Mouse (Mus musculus) left cerebral cortex, adult 2 months (tissue): ENCODE measurements around the gene Phlpp1. TPM values are rescaled to one million over a fixed set of nuclear protein-coding genes. Genes with fewer than 3 reads are reported as not detected.

Experiments
- DNase-seq, 2 experiments: peaks; one replicate each; pipeline ENCODE4 v3.0.0; 2021 to 2022; ENCODE audit warnings: low spot score in 2 of 2, mixed read lengths in 1 of 2; ENCODE audit errors: extremely low spot score in 1 of 2
- H3K27ac ChIP-seq: fragments of 200-600 bp; 2 replicates; pipeline ENCODE4 v1.8.1; 2022
- H3K4me3 ChIP-seq: fragments of 200-600 bp; 2 replicates; pipeline ENCODE4 v1.8.1; 2022
- CTCF ChIP-seq: fragments of 200-600 bp; IDR thresholded peaks from 2 replicates; pipeline ENCODE4 v1.8.1; 2022; ENCODE audit warnings: antibody characterized with exemption, mild to moderate bottlenecking, moderate library complexity
- intact Hi-C: fragments of 180-260 bp; cut with DNase I; formaldehyde crosslinking; loops from one replicate; pipeline ENCODE4 v1.15.1; 2025
- total RNA-seq, 2 experiments: library from RNA; stranded (reverse); gene quantifications; 2 replicates each; pipeline ENCODE4 v1.2.3; 2021

The Phlpp1 gene
- total RNA-seq, 2 experiments from 2014 or later, result 63.1 to 68.4 TPM

- no peak for DNase-seq
- intact Hi-C loops, result no loop called here
Observed at GRCm38 (mm10) chr1:106342100-106342499, 170.5 kb downstream of the Phlpp1 start.

DNA sequence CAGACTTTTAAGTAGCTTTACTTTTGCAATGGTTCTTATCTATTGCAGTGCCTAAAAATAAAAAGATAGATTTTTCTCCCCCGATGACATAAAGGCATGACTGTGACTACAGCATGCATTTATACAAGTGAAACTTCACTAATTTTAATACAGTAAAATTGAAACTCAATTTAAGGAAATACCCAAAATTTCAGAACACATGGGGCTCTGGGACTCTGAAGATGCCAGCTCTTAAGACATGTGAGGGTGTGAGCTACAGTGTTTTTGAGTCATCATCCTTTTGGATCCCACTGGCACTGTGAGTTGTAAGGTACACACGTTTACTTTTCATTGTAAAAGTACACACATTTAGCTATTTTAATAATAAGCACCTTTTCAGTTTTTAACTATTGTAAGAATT lies 173.7 kb downstream of the Phlpp1 start:
- no peak overlapping the region for H3K27ac ChIP-seq
- DNase-seq, result no peak
- no peak for TF ChIP-seq CTCF
- intact Hi-C loops, result no loop called here
- no peak overlapping the region for H3K4me3 ChIP-seq

More at GRCm38 (mm10) chr1:106342100-106342499, 170.5 kb downstream of the Phlpp1 start:
- no peak for TF ChIP-seq CTCF
- no peak overlapping the region for H3K4me3 ChIP-seq
- no peak overlapping the region for H3K27ac ChIP-seq

DNA sequence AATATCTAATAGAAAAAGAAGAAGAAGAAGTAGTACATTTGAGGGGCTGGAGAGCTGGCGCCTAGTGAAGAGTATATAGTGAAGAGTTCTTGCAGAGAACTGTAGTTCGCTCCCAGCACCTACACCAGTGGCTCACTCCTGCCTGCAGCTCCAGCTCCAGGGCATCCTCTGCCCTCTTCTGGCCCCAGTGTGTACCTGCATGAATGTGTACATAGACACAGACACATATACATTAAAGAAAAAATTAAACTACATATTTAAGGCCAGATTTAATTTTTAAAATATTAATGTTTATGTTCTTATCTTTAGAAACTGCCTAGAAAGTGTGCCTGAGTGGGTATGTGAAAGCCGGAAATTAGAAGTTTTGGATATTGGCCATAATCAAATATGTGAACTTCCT lies 175.2 kb downstream of the Phlpp1 start:
- intact Hi-C loops, result no loop called here
- no peak for DNase-seq
- Histone ChIP-seq H3K4me3 (no peak overlapping the region), H3K27ac (no peak overlapping the region)
- peak; percentile 24 for TF ChIP-seq CTCF

DNA sequence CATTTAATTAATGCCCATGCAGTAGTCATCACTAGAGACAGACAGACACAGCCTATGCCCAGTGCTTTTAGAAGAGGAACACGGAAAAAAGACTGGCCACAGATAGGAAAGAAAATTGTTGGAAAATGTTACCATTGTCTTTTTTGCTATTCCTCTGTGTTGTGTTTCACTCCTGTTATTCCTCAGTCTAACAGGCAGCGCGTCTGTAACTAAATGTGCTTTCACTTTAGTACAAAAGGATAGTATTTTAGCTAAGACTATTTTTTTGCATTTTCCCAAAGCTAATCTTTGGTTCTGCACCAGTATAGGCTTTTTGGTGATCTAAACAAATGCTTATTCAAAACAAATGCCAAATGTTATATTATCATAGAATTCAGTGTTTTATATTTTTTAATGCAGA lies 177.6 kb downstream of the Phlpp1 start:
- Histone ChIP-seq H3K27ac (no peak overlapping the region), H3K4me3 (no peak overlapping the region)
- intact Hi-C loops, result no loop called here
- TF ChIP-seq CTCF, result no peak
- DNase-seq, result no peak

GRCm38 (mm10) chr1:106351512-106351911 lies 180.0 kb downstream of the Phlpp1 start:
- no peak for DNase-seq
- intact Hi-C loops, result no loop called here
- TF ChIP-seq CTCF, result no peak

DNA sequence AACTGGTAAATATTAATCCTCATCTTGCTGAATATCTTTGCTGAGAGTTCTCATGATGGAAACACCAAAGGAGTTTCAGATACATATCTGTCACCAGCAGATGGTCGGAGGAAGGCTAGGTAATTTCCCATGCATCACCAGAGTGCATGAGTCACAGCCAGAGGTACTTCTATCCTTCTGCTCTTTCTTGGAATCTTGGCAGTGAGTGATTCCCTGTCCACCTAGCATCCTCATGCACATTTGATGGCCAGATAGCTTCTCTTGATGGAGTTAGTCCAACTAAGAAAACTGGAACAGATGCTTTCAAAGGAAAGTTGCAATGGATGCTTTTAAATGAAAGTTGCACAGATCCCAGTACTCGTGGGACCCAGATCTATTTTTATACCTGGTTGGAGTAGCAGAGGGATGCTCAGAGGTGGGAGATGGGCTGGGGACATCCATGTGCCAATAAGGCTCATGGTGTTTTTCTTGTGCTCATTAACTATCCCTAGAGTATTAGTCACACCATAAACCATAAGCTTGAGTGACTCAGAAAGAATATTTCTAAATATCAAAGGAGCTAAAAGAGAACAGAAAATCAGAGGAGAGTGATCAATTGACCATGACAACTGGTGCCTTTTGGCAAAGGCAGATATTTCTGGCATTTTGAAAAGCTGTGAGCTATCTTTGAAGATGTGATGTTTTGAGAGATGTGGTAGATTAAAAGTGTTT lies 181.4 kb downstream of the Phlpp1 start:
- intact Hi-C loops, result loop anchor here (1.0 kb wide), 1 partner anchor 181 kb away; no protein-coding TSS in a partner anchor
- H3K27ac ChIP-seq, result peak overlapping the region; percentile 40; the same call in 1 of the 2 replicates
- H3K4me3 ChIP-seq, result no peak overlapping the region
- TF ChIP-seq CTCF, result no peak
- DNase-seq, result no peak

More at GRCm38 (mm10) chr1:106351512-106351911, 180.0 kb downstream of the Phlpp1 start:
- Histone ChIP-seq H3K4me3 (no peak overlapping the region), H3K27ac (no peak overlapping the region)

- H3K4me3 ChIP-seq, result no peak overlapping the region
- peak overlapping the region; percentile 59 for H3K27ac ChIP-seq
- intact Hi-C loops, result no loop called here
- TF ChIP-seq CTCF, result no peak
- no peak for DNase-seq
Observed at GRCm38 (mm10) chr1:106353993-106354392, 182.4 kb downstream of the Phlpp1 start.

DNA sequence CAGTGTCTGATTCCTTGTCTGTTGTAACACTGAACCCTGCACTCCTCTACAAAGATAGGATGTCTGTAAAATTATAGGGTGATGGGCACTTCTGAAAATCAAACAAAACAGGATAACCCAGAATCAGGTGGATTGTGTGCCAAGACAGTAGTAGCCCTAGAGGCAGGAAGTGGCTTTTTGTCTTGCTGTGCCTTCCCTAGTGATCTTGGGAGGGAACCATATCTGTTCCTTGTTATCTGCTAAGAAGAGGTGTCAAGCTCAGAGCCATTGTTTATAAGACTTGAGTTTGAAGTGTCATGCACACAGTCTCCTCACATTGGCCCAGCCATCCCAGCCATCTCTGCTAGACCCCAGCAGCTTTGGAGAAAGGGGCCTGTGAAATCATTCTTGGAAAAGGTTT lies 187.9 kb downstream of the Phlpp1 start:
- intact Hi-C loops, result no loop called here
- no peak for TF ChIP-seq CTCF
- Histone ChIP-seq H3K27ac (no peak overlapping the region), H3K4me3 (no peak overlapping the region)
- DNase-seq, result no peak

DNA sequence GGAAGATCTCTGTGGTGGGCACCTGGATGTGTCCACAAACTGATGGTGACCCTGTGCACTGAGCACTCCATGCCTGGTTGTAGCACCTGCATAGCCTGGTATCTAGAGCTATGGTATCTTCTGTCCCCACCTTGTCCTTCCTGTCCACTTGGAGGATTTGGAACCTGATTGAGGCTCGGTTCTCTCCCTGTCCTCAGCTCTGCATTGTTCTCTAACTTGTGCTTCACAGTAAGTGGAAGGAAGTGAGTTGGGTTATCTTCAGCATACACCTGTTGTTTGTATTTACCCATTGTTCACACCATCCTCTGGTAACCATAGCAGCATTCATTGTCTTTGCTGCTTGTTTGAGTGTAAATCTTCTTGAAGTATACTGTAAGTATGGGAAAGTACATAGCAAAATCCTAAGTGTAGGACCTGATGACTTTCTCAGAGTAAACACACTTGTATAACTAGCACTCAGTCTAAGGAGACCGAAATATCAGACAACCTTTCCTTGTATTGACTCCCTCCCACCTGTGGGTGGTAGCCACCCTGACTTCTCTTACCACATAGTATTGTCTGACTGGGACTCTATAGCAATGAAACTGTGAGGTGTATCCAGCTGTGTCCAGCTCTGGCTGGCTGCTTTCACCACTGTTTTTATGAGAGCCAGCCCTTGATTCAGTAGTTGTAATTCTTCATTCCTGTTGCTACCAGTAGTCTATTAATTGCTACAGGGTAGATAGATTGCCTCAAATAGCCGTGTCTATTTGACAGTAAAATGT lies 191.5 kb downstream of the Phlpp1 start:
- no peak overlapping the region for H3K27ac ChIP-seq
- H3K4me3 ChIP-seq, result no peak overlapping the region
- no peak for TF ChIP-seq CTCF
- intact Hi-C loops, result no loop called here
- no peak for DNase-seq

DNA sequence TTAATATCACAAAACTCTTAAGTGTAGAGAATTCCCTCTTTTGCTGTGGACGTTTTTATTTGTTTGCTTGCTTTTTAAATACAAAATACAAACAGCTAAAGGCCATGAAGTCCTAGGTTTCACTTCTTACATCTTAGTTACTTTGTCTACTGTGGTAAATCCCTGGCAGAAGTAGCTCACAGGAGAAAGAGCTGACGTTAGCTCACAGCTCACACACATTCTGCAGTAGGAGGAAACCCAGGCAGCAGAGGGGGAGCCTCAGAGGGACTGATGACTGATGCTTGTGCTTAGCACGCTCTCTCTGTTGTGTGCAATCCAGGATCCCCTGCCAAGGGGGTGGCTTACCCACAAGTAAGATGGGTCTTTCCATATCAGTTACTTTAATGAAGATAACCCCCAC lies 197.8 kb downstream of the Phlpp1 start:
- intact Hi-C loops, result no loop called here
- Histone ChIP-seq H3K27ac (no peak overlapping the region), H3K4me3 (no peak overlapping the region)
- no peak for DNase-seq
- TF ChIP-seq CTCF, result no peak

GRCm38 (mm10) chr1:106372446-106372845 lies 200.9 kb downstream of the Phlpp1 start:
- DNase-seq, result no peak
- Histone ChIP-seq H3K4me3 (no peak overlapping the region), H3K27ac (no peak overlapping the region)
- intact Hi-C loops, result loop anchor here (5.0 kb wide), 1 partner anchor 200 kb away; the partner anchor contains the start of gene Phlpp1
- no peak for TF ChIP-seq CTCF

- Histone ChIP-seq H3K4me3 (no peak overlapping the region), H3K27ac (no peak overlapping the region)
- no peak for TF ChIP-seq CTCF
- DNase-seq, result no peak
- intact Hi-C loops, result loop anchor here (5.0 kb wide), 1 partner anchor 201 kb away; the partner anchor contains the start of gene Phlpp1
Observed at GRCm38 (mm10) chr1:106373656-106374055, 202.1 kb downstream of the Phlpp1 start.
